Mouse (Mus musculus) layer of hippocampus, postnatal 14 days (tissue): Measurements from ENCODE around the gene Map2k1. TPM values are rescaled to one million over a fixed set of nuclear protein-coding genes. Genes with fewer than 3 reads are reported as not detected.
A peak's percentile ranks its signal among the peaks of the same experiment; 100 is the strongest.
"Not testable (repeated sequence)": the region's sequence is repeated elsewhere in the genome, so short reads cannot be mapped to it uniquely, and the experiment has no call there.

Experiments
- DNase-seq, 2 experiments: peaks; one replicate each; pipeline ENCODE4 v3.0.0; 2021 to 2022; ENCODE audit warnings: low spot score in 2 of 2, mixed read lengths in 1 of 2
- long read RNA-seq, 2 experiments: library from polyadenylated mRNA; stranded (forward); transcript quantifications; one replicate each; pipeline ENCODE4 v2.0.0; 2021
- total RNA-seq, 2 experiments: library from RNA; stranded (reverse); gene quantifications; 2 replicates each; pipeline ENCODE4 v1.2.3; 2021

Gene Map2k1
- 100 to 1,000 TPM; 192 to 203 TPM for total RNA-seq
- long read RNA-seq, experiment 1, transcript Map2k1-201 (11 exons, 2,436 nt) = major isoform, 197 of 220 reads
- long read RNA-seq, experiment 1, partial matches to known transcripts = 17 of 220 reads
- long read RNA-seq, experiment 1, other reads (novel, unspliced or antisense) = 6 of 220 reads
- long read RNA-seq, experiment 2, transcript Map2k1-201 (11 exons, 2,436 nt) = major isoform, 219 of 250 reads
- long read RNA-seq, experiment 2, partial matches to known transcripts = 17 of 250 reads
- long read RNA-seq, experiment 2, other reads (novel, unspliced or antisense) = 13 of 250 reads

- DNase-seq = peak; percentile 99 to 100
These were observed at the start of gene Map2k1 for GRCm38 (mm10) chr9:64253021-64253904. TSS of gene Map2k1 (minus strand) at chr9:64253631.

- not testable (repeated sequence) for DNase-seq
These were observed 49.7 kb upstream of the Map2k1 start for GRCm38 (mm10) chr9:64303086-64303485.

DNA sequence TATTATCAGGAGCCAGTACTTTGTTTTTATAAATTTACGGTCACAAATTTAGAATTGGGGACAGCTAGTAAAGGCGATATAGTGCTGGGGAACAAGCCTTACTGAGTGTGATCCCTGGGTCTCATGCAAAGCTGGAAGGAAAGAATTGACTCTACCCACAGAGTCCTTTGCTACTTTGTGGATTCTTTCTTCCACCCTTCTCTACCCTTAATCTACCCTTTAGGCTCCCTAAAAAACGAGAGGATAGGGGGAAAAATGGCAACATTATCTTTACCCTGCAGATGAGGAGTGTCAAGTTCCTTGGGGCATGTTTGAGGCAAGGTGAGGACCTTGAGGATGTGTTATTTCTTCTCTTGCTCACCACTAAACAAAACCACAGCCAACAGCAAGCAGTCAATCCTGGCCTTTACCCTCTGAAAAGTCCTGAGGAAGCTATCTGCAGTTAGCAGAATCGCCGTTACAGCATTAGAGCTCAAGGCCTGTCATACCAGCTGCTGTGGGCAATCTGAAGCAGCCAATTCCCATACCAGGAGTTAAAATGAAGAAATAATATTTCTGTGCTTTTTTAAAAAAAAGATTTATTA, 29.1 kb upstream of the Map2k1 start:
- DNase-seq = no peak

GRCm38 (mm10) chr9:64281781-64282178, 28.3 kb upstream of the Map2k1 start:
- DNase-seq = no peak

DNA sequence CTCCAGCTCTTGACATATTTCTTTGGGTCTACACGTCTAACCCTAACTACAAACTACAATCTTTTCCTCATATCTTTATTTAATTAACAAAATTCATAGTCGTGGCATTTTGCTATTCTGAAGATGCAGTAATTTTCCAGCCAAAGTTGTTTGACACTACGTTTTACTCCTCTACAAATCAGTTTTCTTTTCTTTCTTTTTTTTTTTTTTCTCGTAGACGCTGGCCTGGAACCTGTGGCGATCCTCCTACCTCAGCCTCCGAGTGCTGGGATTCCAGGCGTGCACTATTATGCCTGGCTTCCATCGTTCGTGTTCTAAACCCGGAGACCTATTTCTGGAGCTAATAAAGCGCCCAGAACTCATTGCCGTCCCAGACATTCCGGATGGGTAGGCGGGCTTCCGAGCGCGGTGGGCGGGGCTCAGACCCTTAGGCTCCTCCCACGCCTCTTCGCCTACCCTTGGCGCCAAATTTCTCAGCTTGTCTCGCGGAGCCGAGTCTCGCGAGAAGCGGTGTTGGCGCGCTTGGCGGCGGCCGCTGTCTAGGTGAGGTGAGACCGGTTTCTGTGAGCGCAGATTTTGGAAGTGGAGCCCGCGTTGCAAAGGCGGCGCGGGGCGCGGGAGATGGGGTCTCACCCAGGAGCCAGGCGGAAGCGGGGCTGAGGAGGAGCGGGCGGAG, 27.8 kb upstream of the Map2k1 start, which contains the start of gene Tipin:
TSS of gene Tipin (plus strand) at position 477 of the 676 bp plus-strand sequence.
- DNase-seq = peak; percentile 90 to 92

DNA sequence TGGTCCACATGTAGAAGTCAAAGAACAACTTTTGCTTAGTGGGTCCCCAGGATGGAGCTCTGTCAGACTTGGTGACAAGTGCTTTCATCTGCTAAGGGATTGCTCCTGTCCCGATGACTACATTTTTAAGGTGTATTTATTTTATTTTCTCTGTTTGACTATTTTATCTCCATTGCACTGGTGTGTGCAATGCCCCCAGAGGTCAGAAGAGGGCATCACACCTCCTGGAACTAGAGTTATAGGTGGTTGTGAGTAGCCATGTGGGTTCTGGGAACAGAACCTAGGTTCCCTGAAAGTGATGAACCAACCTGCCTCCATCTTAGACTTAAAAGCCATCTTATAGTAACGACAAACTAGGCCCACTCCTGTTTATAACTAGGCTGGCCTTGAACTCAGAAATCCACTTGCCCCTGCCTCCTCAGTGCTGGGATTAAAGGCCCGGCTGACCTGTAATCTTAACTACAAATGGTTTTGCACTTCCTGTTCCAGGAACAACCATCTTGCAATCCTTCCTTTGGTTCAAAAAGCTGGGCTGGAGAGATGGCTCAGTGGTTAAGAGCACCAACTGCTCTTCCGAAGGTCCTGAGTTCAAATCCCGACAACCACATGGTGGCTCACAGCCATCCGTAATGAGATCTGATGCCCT, 25.4 kb upstream of the Map2k1 start:
- DNase-seq = no peak

- DNase-seq = peak; percentile 63 to 69
These were observed 24.3 kb upstream of the Map2k1 start for GRCm38 (mm10) chr9:64277706-64278105.

GRCm38 (mm10) chr9:64274919-64275318, 21.5 kb upstream of the Map2k1 start:
- no peak for DNase-seq

GRCm38 (mm10) chr9:64274291-64274690, 20.9 kb upstream of the Map2k1 start:
- DNase-seq = no peak

DNA sequence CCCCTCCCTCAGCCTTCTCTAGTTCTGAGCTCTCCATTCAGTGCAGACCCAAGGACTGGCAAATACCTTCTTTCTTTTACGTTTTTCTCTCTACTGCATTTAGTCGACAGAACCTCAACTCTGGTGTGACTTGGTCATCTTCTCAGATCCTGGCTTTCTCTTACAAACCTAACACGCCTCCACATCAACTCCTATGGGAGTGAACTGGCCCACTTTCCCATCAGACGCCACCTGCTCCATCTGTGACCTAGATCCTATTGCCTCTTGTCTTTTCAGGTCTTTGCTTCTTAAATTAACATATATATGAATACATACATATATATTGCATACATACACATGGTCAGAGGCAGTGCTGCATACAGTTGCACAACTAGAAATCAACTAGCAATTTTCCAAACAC, 20.3 kb upstream of the Map2k1 start:
- DNase-seq = no peak

DNA sequence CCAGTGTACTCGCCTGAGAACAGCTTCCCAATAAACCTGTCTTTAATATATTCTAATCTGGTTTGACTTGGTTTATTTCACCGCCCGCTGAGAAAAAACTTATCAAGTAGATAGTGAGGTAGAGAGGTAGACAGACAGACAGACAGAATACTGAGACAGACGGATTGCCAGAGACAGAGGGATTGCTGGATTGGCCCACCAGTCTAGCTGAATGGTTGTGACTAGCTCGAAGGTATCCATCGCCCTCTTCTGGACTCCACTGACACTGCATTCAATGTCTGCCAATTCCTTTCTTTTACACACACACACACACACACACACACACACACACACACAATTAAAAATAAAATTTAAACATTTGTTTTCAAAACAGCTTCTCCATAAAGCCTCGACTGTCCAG, 19.2 kb upstream of the Map2k1 start:
- DNase-seq = peak; percentile 53 to 74

- no peak for DNase-seq
These were observed 17.8 kb upstream of the Map2k1 start for GRCm38 (mm10) chr9:64271249-64271648.

DNA sequence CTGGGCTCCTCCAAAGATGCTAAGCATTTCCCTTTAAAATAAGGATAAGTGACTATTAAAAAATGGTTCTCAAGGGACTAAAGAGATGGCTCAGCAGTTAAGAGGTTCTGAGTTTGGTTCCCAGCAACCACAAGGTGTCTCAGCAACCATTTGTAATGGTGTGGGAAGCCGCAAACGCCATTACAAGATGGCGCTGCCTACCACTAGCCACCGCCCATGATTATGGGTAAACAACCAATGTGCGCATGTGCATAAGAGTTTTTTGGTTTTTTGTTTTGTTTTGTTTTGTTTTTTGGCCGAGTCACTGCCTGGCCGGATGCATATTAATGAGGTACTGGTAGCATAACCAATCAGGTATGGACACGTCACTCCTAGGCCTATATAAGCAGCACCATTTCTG, 15.4 kb upstream of the Map2k1 start:
- DNase-seq = not testable (repeated sequence)

GRCm38 (mm10) chr9:64268196-64268595, 14.8 kb upstream of the Map2k1 start:
- DNase-seq = no peak

- DNase-seq = no peak
These were observed 13.8 kb upstream of the Map2k1 start for GRCm38 (mm10) chr9:64267231-64267630.

DNA sequence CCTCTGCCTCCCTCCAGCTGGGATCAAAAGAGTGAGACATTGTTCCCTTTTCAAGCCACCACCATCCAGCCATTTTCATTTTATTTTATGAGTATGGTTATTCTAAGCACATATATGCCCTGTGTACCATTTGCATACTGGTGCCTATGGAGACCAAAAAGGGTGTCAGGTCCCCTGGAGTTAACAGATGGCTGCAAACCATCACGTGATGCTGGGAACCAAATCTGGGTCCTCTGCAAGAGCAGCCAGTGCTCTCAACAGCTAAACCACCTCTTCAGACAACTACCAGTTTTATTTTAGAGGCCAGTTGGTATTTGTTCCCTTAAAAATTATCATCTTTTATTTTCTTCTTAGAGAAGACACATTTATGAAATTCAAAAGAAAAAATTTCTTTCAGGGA, 11.4 kb upstream of the Map2k1 start:
- no peak for DNase-seq

GRCm38 (mm10) chr9:64261023-64261422, 7.6 kb upstream of the Map2k1 start:
- DNase-seq = no peak

GRCm38 (mm10) chr9:64259906-64260305, 6.5 kb upstream of the Map2k1 start:
- no peak for DNase-seq

- no peak for DNase-seq
These were observed 2.8 kb upstream of the Map2k1 start for GRCm38 (mm10) chr9:64256204-64256603.

- DNase-seq = no peak
These were observed 2.0 kb upstream of the Map2k1 start for GRCm38 (mm10) chr9:64255422-64255821.

- DNase-seq = no peak
These were observed 825 bp downstream of the Map2k1 start for GRCm38 (mm10) chr9:64252591-64253020.
